Mouse (Mus musculus) liver, adult (tissue): Measurements from ENCODE around the gene Stap2.

Experiments
- GATA4 ChIP-seq: IDR thresholded peaks from 2 replicates; pipeline ENCODE4 v1.6.1; 2014; ENCODE audit warnings: mild to moderate bottlenecking, low read length; ENCODE audit not compliant: insufficient replicate concordance

Gene Stap2

GRCm38 (mm10) chr17:56005415-56006061, at the start of gene Stap2, which contains the start of gene Mpnd:
Gene Stap2 (minus strand): TSS chr17:56005584.
Gene Mpnd (plus strand): TSS chr17:56005711.
- no peak; the same call in 1 of the 2 replicates for TF ChIP-seq GATA4

DNA sequence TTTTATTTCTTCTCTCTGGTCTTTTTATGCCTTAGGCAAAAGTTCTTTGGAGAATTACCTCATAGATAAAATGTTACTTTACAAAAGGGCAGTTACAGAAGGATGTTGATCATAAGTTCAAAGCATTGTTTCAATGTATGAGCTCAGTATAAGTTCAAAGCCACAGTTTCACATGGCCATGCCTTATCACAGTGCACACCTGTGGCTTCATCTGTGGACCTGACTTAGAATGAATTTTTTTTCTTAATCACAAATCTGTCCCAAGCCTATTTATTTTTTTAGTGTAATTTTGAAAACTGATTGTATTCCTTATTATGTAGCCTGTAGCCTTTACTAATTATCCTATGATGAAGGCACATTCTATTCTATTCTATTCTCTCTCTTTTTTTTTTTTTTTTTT, 49.6 kb upstream of the Stap2 start:
- no peak for TF ChIP-seq GATA4

GRCm38 (mm10) chr17:56051369-56051768, 46.0 kb upstream of the Stap2 start:
- TF ChIP-seq GATA4 = no peak

DNA sequence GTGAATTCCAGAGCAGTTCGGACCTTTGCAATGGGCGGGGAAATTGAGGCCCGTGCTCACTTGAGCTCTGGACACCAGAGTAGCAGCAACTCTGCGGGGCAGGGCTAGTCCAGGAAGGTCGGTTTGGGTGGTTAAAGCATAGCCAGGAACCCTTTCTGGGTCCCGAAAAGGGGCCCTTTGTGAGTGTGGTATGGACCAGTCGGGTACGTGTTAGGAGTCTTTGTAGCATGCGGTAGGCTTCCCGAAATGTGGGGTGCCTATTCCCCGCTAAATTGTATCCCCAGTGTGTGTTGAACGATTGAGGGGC, 35.4 kb upstream of the Stap2 start:
- TF ChIP-seq GATA4 = no peak

GRCm38 (mm10) chr17:56040030-56040856, 34.9 kb upstream of the Stap2 start, which contains the start of gene Chaf1a:
Gene Chaf1a (plus strand): TSS chr17:56040439.
- peak; percentile 20; the same call in 1 of the 2 replicates for TF ChIP-seq GATA4

- TF ChIP-seq GATA4 = no peak
These were observed 34.0 kb upstream of the Stap2 start for GRCm38 (mm10) chr17:56039345-56039744.

DNA sequence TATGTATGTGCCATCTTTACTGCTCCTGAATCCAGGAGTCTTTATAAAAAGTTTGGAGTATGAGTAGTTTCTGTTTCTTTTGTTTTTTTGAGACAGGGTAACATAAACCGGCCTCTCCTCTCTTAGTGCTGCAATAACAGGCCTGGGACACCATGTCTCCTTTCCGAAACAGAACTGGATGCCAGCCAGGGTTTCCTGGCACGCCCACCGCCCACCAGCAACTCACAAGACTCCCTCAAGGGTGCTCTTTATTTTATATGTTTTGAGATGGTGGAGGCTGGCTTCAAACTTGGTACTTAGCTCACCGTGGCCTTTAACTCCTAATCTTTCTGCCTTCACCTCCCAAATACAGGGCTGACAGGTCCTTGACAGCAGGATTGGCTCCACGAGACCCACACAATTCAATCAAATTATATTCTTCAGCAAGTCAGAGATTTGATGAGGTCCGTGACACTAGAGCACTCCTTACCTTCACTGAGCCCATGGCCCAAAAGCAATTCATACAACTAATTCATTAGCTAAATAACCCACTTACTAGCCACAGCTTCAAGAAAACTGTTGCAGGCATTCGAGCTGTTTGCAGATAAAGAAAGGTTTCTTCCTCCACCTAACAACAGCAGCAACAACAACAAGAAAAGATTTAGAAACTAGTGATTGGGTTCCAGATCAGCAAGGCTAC, 33.3 kb upstream of the Stap2 start:
- no peak for TF ChIP-seq GATA4

- TF ChIP-seq GATA4 = no peak
These were observed 31.5 kb upstream of the Stap2 start for GRCm38 (mm10) chr17:56036901-56037287.

DNA sequence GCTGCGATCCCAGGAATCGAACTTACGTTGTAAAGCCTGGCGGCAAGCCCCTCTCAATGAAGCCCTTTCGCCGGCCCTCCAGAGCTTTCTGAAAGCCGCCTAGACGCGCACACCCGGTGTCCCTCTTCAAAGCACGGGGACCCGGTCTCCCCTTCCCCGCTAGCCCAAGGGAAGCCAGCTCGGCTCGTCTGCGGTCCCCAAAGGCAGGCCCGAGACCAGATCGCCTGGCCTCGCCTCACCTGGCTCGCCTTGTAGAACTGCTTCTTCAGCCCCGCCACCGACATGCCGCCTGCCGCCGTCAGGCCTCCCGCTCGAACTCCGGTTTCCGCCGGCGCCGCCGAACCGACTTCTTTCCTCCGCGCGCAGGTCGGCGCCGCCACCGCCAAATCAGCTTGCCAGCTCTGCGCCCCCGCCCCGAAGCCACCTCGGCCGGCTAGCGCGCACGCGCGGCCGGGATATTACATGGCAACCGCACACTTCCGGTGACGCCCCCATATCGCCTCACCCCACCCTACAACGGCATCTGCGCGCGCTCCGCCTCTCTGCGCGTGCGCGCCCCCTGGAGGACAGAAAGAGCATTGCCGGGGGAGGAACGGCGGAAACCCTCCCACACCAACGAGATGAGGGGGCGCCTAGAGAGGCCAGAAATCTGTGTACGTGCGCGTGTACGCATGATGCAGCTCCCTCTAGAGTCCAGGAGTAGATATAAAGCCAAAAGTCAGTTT, 31.0 kb upstream of the Stap2 start, which contains the start of gene Sh3gl1:
Gene Sh3gl1 (minus strand): TSS at position 460 of the 725 bp plus-strand sequence.
- TF ChIP-seq GATA4 = peak; percentile 86; the same call in 1 of the 2 replicates

GRCm38 (mm10) chr17:56035216-56035615, 29.8 kb upstream of the Stap2 start:
- TF ChIP-seq GATA4 = no peak

GRCm38 (mm10) chr17:56034726-56035100, 29.3 kb upstream of the Stap2 start:
- TF ChIP-seq GATA4 = no peak

- no peak for TF ChIP-seq GATA4
These were observed 28.8 kb upstream of the Stap2 start for GRCm38 (mm10) chr17:56034040-56034725.

GRCm38 (mm10) chr17:56032831-56033230, 27.4 kb upstream of the Stap2 start:
- TF ChIP-seq GATA4 = no peak

DNA sequence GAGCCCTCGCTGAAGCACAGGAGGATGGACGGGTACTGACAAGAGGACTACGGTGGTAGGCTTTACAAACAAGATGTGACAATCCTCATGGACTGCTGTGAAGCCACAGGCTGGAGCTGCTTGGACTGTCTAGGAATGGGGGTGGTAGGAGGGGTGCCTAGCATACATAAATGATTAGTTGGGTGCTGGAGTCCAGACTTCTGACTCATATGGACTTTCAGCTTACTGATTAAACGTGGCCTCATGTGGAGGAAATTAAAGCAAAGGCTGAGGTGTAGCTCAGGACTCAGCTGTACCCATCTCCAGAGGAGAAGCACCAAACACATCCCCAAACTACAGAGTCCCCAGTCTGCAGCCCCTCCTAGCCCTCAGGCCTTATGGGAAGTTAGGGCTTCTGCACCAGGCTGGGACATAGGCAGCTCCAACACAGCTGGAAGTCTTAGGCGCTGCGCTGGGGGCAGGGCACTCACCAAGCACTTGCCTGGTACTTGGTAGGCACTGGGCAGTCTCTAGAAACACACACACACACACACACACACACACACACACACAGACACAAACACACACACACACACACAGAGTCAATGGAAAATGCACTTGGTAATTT, 26.8 kb upstream of the Stap2 start:
- TF ChIP-seq GATA4 = no peak
